Mouse (Mus musculus): ENCODE measurements at regions not wholly inside any gene's neighbourhood (a gene's known extent, or its start where the extent isn't known, plus 50 kb on each side); places are given as distances from the start of the nearest gene placed in this dataset.

- Histone ChIP-seq H3K4me3 (ENCODE audit: low read depth, low read length) (no peak overlapping the region), H3K9me3 (replicated peaks; ENCODE audit: control insufficient read depth, insufficient read depth, low read length, poor library complexity, severe bottlenecking) (no peaks in the 10 kb centered on the region), H3K9ac (ENCODE audit: low read depth, poor library complexity, severe bottlenecking) (no peak overlapping the region), H3K36me3 (ENCODE audit: control insufficient read depth, insufficient read depth, low read length, poor library complexity, severe bottlenecking) (no peaks in the 10 kb centered on the region), H3K27ac (ENCODE audit: insufficient read depth, low read length) (no peak overlapping the region), H3K27me3 (ENCODE audit: control insufficient read depth, insufficient read depth, low read length, poor library complexity, severe bottlenecking) (no peaks in the 10 kb centered on the region), H3K4me1 (ENCODE audit: control insufficient read depth, insufficient read depth, low read length) (no peaks in the 10 kb centered on the region)
- TF ChIP-seq POLR2A (IDR thresholded peaks at IDR 0.05; ENCODE audit: insufficient read depth, low read length) (no peak), EP300 (IDR thresholded peaks at IDR 0.05; ENCODE audit: insufficient read depth, low read depth, low read length) (no peak), CTCF (IDR thresholded peaks at IDR 0.05; ENCODE audit: low read depth, low read length) (no peak)
Observed at GRCm38 (mm10) chr13:8139396-8139795, 63.3 kb upstream of the Adarb2 start.

- no peak overlapping the region for H3K9ac ChIP-seq (ENCODE audit: low read depth, poor library complexity, severe bottlenecking)
- TF ChIP-seq CTCF (IDR thresholded peaks at IDR 0.05; ENCODE audit: low read depth, low read length) = no peak
- TF ChIP-seq EP300 (IDR thresholded peaks at IDR 0.05; ENCODE audit: insufficient read depth, low read depth, low read length) = no peak
- no peak for TF ChIP-seq POLR2A (IDR thresholded peaks at IDR 0.05; ENCODE audit: insufficient read depth, low read length)
- H3K9me3 ChIP-seq (replicated peaks; ENCODE audit: control insufficient read depth, insufficient read depth, low read length, poor library complexity, severe bottlenecking) = no peaks in the 10 kb centered on the region
- no peaks in the 10 kb centered on the region for H3K4me1 ChIP-seq (ENCODE audit: control insufficient read depth, insufficient read depth, low read length)
- H3K27me3 ChIP-seq (ENCODE audit: control insufficient read depth, insufficient read depth, low read length, poor library complexity, severe bottlenecking) = no peaks in the 10 kb centered on the region
- no peaks in the 10 kb centered on the region for H3K36me3 ChIP-seq (ENCODE audit: control insufficient read depth, insufficient read depth, low read length, poor library complexity, severe bottlenecking)
- no peak overlapping the region for H3K4me3 ChIP-seq (ENCODE audit: low read depth, low read length)
- H3K27ac ChIP-seq (ENCODE audit: insufficient read depth, low read length) = no peak overlapping the region
Observed at GRCm38 (mm10) chr13:8152168-8152567, 50.5 kb upstream of the Adarb2 start.
